Mouse (Mus musculus) liver, embryonic 12.5 days (tissue): ENCODE measurements around the gene Ift46. TPM values are rescaled to one million over a fixed set of nuclear protein-coding genes. Genes with fewer than 3 reads are reported as not detected.
A peak's percentile ranks its signal among the peaks of the same experiment; 100 is the strongest.

ENCODE experiments used
- ATAC-seq: fragments of 200-750 bp; cut with Nextera tagmentation; 2 replicates; pipeline ENCODE4 v1.8.0; 2017; ENCODE audit warnings: moderate number of reproducible peaks, mild to moderate bottlenecking, moderate library complexity
- H3K27ac ChIP-seq: fragments of 300-500 bp; sonication (generic); 2 replicates; pipeline ENCODE4 v1.5.1; 2016; ENCODE audit warnings: mild to moderate bottlenecking
- H3K27me3 ChIP-seq: fragments of 300-500 bp; sonication (generic); replicated peaks from 2 replicates; pipeline ENCODE4 v1.6.1; 2016; ENCODE audit warnings: mild to moderate bottlenecking, moderate library complexity
- H3K36me3 ChIP-seq: fragments of 300-500 bp; sonication (generic); 2 replicates; pipeline ENCODE4 v1.6.1; 2016; ENCODE audit warnings: mild to moderate bottlenecking, moderate library complexity
- H3K4me1 ChIP-seq: fragments of 300-500 bp; sonication (generic); 2 replicates; pipeline ENCODE4 v1.6.1; 2016
- H3K4me2 ChIP-seq: fragments of 300-500 bp; sonication (generic); 2 replicates; pipeline ENCODE4 v1.6.1; 2016; ENCODE audit warnings: mild to moderate bottlenecking, moderate library complexity
- H3K4me3 ChIP-seq: fragments of 300-500 bp; sonication (generic); 2 replicates; pipeline ENCODE4 v1.5.1; 2016; ENCODE audit warnings: mild to moderate bottlenecking, moderate library complexity
- H3K9ac ChIP-seq: fragments of 300-500 bp; sonication (generic); 2 replicates; pipeline ENCODE4 v1.6.1; 2016; ENCODE audit warnings: mild to moderate bottlenecking, moderate library complexity
- H3K9me3 ChIP-seq: fragments of 300-500 bp; sonication (generic); replicated peaks from 2 replicates; pipeline ENCODE4 v1.6.1; 2016; ENCODE audit warnings: mild to moderate bottlenecking, moderate library complexity
- WGBS: fragments of 180-500 bp; shearing (Covaris S2); methylation state at CpG from one replicate; pipeline ENCODE4 v1.1.7; 2016; ENCODE audit not compliant: insufficient replicate concordance; 5-methylcytosine and 5-hydroxymethylcytosine counted together
- polyA plus RNA-seq: library from polyadenylated mRNA; unstranded; fragments of >200 nt; fragmentation: Nextera tagmentation; extraction: Ambion mirVana; gene quantifications from 2 replicates; pipeline ENCODE4 v1.2.1, GENCODE M21; 2016

Ift46 gene
- polyA plus RNA-seq, 1 experiment from 2014 or later: 24.3 TPM

DNA sequence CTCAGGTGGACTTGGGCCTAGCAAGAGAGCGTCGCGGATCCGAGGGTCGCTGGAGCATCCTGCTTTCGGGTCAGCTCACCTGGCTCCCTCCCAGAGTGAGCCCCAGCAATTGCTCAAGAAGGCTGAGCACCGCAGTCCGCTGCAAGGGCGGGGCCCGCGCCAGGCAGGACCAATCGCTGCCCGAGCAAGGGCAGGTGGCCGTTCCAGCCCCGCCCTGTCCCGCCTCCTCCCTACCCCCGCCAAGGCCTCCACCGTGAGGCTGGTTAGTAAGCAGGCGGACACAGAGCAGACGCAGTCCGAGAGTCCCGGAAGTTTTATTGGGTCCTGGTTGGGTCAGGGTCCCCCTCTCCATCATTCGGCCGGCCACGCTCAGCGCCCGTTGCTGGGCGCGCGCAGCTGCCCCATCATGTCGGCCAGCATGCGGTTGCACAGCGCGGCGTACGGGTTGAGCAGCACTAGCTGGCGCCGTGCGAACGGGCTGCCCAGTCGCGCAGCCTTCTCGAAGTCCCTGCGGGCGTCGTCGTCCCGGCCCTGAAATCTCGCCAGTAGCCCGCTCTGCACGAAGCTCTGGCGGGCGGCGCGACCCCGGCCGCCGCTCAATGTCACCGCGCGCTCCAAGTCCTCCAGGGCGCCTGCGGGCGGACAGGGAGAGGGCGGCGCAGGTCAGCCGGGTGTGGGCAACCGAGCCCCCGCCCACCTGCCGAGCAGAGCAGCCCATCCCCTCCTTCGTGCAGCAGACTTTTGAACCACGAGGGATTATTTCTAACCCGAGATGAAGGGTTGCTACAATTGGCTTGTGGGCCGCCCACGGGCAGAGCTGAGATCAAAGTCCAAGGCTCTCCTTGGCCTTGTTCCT, 31.6 kb downstream of the Ift46 start, which contains the start of gene Tmem25:
Gene Tmem25, minus strand, starts transcription at position 206 of the 856 bp plus-strand sequence.
- under 1% methylated on average over 75 of the region's 75 CpGs for WGBS
- H3K9ac ChIP-seq: peak within 1 kb of the TSS; percentile 66
- H3K9me3 ChIP-seq: no peaks in the 10 kb centered on the region
- peak within 1 kb of the TSS; percentile 59 for H3K4me3 ChIP-seq
- H3K4me2 ChIP-seq: peak within 1 kb of the TSS; percentile 89
- peaks cover 66% of the 10 kb centered on the region for H3K27me3 ChIP-seq
- ATAC-seq: peak; percentile 93
- peak within 1 kb of the TSS; percentile 50 for H3K27ac ChIP-seq
- no peaks in the 10 kb centered on the region for H3K36me3 ChIP-seq
- H3K4me1 ChIP-seq: peaks cover 22% of the 10 kb centered on the region

DNA sequence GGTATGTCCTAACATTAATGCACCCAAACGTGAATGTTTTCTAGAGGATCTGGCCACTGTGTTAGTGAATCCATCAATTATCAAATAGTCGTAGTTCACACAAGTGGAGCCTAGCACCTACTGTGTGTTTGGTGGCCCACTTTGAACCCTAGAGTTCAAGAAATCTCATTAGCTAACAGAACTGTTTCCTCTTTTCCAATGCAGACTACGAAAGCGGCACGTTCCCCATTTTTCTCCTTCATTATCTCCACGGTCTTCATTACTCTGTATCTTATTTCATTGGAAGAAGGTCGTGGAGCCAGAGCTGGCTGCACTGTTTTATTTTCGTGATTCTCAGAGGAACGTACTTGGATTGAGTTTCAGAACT, 32.2 kb downstream of the Ift46 start:
- H3K4me3 ChIP-seq: peak overlapping the region; percentile 59
- H3K27ac ChIP-seq: peak overlapping the region; percentile 21; the same call in 1 of the 2 replicates
- peaks cover 66% of the 10 kb centered on the region for H3K27me3 ChIP-seq
- ATAC-seq: no peak
- 33% methylated on average over 9 of the region's 9 CpGs for WGBS
- H3K4me1 ChIP-seq: peaks cover 22% of the 10 kb centered on the region
- H3K9me3 ChIP-seq: no peaks in the 10 kb centered on the region
- H3K9ac ChIP-seq: no peak overlapping the region
- H3K36me3 ChIP-seq: peaks cover 4% of the 10 kb centered on the region
- peak overlapping the region; percentile 89 for H3K4me2 ChIP-seq

DNA sequence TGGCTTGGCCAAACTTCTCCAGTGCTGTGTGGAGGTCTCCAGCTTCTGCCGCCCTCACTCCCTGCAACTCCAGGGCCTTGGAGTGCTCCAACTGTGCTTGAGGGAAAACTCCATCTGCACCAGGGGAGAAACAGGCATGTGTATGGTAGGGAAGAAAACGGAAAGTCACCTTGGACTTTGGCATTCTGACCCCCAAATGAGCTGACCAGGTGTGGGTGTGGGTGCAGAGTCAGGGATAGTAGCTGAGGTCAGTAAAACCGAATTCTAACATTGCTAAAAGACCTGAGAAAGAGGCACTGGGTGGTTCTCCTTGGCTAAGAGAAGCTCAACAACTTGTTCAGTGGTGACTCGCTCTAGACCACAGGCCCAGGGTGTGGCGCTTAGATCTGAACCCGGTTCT, 34.0 kb downstream of the Ift46 start:
- Histone ChIP-seq H3K9ac (no peak overlapping the region), H3K36me3 (peaks cover 20% of the 10 kb centered on the region), H3K4me1 (peaks cover 22% of the 10 kb centered on the region), H3K4me2 (no peak overlapping the region), H3K27me3 (peaks cover 56% of the 10 kb centered on the region), H3K9me3 (no peaks in the 10 kb centered on the region), H3K4me3 (no peak overlapping the region), H3K27ac (no peak overlapping the region)
- ATAC-seq: no peak
- WGBS: 61% methylated on average over 6 of the region's 6 CpGs

DNA sequence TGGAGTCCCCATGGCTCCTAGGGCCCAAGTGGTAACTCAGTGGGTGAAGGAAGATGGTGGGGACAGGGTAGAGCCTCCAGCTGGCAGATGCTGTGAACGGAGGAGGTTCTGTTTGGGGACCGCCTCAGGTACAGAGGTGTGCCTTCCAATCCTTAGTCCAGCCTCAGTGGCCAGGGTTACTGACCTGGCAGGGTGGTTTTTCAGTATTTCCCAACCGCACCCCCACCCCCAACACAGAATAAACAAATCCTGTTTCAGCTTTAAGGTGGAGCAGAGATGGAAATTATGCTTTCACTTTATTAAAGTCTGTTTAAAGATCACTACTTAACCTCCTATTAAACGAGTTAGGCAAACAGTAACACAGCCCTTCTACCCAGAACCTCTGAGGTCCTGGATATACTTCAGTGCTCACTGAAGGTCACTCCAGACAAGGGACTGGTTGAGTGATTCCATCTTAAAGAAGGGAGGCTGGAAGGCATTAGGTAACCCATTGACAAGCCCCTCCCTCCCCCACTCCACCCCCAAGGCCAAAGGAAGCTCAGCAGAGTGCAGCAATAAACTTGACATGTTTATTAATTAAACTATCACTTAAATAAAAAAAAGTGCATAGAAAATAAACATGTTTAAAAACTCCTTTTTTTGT, 35.2 kb downstream of the Ift46 start, which contains the start of gene Ttc36:
Gene Ttc36, minus strand, starts transcription at position 265 of the 643 bp plus-strand sequence.
- ATAC-seq: no peak
- Histone ChIP-seq H3K9ac (no peak within 1 kb of the TSS), H3K4me3 (no peak within 1 kb of the TSS)

DNA sequence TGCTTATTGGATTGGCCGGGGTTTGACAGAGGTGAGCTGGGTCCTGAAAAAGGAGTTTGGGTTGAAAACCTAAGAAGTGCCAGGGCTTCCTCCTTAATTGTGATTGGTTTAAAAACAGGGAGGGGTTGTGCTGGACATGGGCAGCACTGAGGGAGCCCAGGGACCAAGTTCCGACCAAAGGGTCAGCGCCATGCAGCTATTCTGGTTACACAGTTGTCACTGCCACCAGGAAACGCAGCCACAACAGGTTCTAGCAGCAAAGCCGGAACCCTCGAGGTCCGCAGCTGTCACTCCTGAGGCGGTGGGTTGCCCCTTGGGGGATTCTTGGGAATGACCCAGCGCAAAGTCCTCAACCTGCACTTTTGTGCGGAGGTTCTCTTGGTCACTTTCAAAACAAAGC, 37.0 kb downstream of the Ift46 start:
- Histone ChIP-seq H3K4me3 (no peak overlapping the region), H3K36me3 (peaks cover 50% of the 10 kb centered on the region), H3K4me1 (peaks cover 7% of the 10 kb centered on the region), H3K9ac (no peak overlapping the region), H3K9me3 (no peaks in the 10 kb centered on the region), H3K27me3 (peaks cover 26% of the 10 kb centered on the region), H3K4me2 (no peak overlapping the region), H3K27ac (no peak overlapping the region)
- ATAC-seq: no peak
- 87% methylated on average over 10 of the region's 10 CpGs for WGBS

More for the DNA sequence above, 35.2 kb downstream of the Ift46 start, which contains the start of gene Ttc36:
- no peaks in the 10 kb centered on the region for H3K9me3 ChIP-seq
- H3K4me2 ChIP-seq: peak within 1 kb of the TSS; percentile 16; the same call in 1 of the 2 replicates
- 65% methylated on average over 4 of the region's 4 CpGs for WGBS
- H3K27ac ChIP-seq: no peak within 1 kb of the TSS
- peaks cover 22% of the 10 kb centered on the region for H3K4me1 ChIP-seq
- peaks cover 32% of the 10 kb centered on the region for H3K36me3 ChIP-seq
- peaks cover 44% of the 10 kb centered on the region for H3K27me3 ChIP-seq

DNA sequence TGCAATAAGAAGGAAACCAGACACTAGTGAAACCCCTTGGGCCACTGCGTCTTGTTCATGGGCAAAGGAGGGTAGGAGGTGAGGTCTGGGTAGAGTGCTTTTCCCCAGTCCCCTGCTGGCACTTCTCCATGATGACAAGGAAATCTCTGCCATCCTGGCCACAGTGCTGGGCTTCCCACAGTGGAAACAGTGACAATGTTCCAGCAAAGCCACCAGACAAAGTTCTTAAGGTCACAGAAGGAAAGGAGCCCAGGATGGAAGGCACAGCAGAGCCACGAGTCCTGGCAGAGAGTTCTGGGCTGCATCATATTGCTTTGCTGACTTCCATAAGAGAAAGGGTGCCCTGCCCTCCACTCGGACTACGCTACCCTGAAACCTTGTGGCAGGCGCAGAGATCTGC, 37.8 kb downstream of the Ift46 start:
- Histone ChIP-seq H3K9ac (no peak overlapping the region), H3K4me3 (no peak overlapping the region), H3K9me3 (no peaks in the 10 kb centered on the region), H3K27me3 (peaks cover 18% of the 10 kb centered on the region), H3K27ac (no peak overlapping the region), H3K36me3 (peaks cover 58% of the 10 kb centered on the region), H3K4me1 (peaks cover 4% of the 10 kb centered on the region), H3K4me2 (no peak overlapping the region)
- ATAC-seq: no peak
- WGBS: 84% methylated on average over 5 of the region's 5 CpGs

DNA sequence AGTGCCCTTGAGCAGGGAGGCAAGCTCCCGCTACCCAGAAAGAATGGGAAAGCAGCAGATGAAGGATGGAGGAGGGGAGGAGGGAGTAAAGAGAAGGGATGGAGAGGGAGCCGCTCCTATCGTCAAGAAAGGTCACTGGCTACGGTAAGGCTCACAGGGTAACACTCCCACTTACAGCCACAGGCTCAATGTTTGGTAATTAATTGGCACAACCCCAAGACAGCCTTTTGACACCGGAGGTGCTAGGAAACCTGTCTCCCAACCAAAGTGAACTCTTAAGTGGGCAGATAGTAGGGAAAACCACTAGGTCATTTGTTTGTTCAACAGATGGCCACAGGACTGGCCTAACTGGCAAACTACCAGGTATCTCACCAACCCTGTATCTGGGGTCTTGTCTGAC, 39.4 kb downstream of the Ift46 start:
- Histone ChIP-seq H3K27ac (no peak overlapping the region), H3K9me3 (no peaks in the 10 kb centered on the region), H3K4me2 (no peak overlapping the region), H3K4me1 (no peaks in the 10 kb centered on the region), H3K27me3 (peaks cover 2% of the 10 kb centered on the region; the same call in 1 of the 2 replicates), H3K36me3 (peaks cover 74% of the 10 kb centered on the region), H3K4me3 (no peak overlapping the region), H3K9ac (no peak overlapping the region)
- no peak for ATAC-seq
- 76% methylated on average over 5 of the region's 5 CpGs for WGBS

DNA sequence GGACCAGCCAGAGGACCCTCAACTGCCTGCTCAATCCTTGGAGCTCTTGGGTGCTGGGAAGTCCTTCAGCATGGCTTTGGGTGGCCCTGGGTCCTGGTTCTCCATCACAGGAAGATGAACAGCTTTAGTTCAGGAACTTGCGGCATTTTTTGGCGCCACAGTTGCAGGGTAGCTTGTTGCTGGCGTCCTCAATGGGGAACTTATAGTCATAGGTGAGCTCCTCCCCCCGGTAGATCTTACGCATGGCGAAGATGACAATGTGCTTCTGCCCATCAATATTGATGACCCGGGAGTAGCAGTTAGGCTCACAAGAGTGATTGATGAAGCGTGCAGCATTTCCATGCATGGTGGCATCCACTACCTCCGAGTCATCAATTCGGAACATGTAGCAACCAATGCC, 40.1 kb downstream of the Ift46 start:
- H3K4me1 ChIP-seq: no peaks in the 10 kb centered on the region
- no peak overlapping the region for H3K4me2 ChIP-seq
- no peaks in the 10 kb centered on the region for H3K9me3 ChIP-seq
- peaks cover 80% of the 10 kb centered on the region for H3K36me3 ChIP-seq
- no peak overlapping the region for H3K27ac ChIP-seq
- no peaks in the 10 kb centered on the region for H3K27me3 ChIP-seq
- ATAC-seq: no peak
- 91% methylated on average over 10 of the region's 10 CpGs for WGBS
- no peak overlapping the region for H3K9ac ChIP-seq
- no peak overlapping the region for H3K4me3 ChIP-seq

DNA sequence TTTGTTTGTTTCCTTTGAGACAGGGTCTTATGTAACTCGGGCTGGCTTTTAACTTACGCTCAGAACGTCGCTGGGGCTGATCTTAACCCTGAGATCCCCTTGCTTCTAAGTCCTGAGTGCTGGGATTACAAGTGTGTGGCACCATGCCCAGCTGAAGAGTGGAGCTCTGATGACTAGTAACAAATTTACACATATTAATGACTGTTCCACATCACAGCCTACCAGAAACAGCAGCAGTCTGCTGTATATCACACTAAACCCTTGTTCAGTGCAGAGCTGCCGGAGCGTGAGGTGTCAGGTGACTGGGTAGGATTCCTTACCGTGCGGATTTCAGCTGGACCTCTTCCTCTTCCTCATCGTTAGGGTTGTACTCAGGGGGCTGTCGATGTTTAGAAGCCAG, 42.6 kb downstream of the Ift46 start:
- H3K27ac ChIP-seq: no peak overlapping the region
- 80% methylated on average over 10 of the region's 10 CpGs for WGBS
- H3K4me3 ChIP-seq: no peak overlapping the region
- no peaks in the 10 kb centered on the region for H3K4me1 ChIP-seq
- H3K9ac ChIP-seq: no peak overlapping the region
- no peaks in the 10 kb centered on the region for H3K9me3 ChIP-seq
- peaks cover 98% of the 10 kb centered on the region for H3K36me3 ChIP-seq
- no peaks in the 10 kb centered on the region for H3K27me3 ChIP-seq
- ATAC-seq: no peak
- no peak overlapping the region for H3K4me2 ChIP-seq

DNA sequence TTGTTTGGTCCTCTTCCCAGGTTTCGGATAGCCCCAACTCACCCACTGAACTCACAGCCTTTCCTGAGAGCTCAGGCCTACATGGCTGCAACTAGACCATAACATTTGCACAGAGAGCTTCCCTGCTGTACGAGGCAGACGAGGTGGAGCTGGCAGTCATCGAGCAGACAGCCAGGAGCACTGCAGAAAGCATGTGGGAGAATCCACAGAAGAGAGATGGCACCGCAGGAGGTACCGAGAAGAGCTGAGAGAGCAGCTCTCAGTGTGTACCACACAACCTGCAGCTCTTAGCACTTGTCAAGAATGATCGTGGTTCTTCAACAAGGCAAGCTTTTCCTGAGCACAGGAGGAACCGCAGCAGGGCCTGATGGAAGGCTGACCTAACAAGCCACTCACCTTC, 46.5 kb downstream of the Ift46 start:
- WGBS: 82% methylated on average over 8 of the region's 8 CpGs
- H3K4me2 ChIP-seq: no peak overlapping the region
- H3K4me3 ChIP-seq: no peak overlapping the region
- no peak overlapping the region for H3K27ac ChIP-seq
- no peak overlapping the region for H3K9ac ChIP-seq
- H3K4me1 ChIP-seq: no peaks in the 10 kb centered on the region
- H3K9me3 ChIP-seq: no peaks in the 10 kb centered on the region
- no peak for ATAC-seq
- no peaks in the 10 kb centered on the region for H3K27me3 ChIP-seq
- H3K36me3 ChIP-seq: peaks cover 99% of the 10 kb centered on the region

DNA sequence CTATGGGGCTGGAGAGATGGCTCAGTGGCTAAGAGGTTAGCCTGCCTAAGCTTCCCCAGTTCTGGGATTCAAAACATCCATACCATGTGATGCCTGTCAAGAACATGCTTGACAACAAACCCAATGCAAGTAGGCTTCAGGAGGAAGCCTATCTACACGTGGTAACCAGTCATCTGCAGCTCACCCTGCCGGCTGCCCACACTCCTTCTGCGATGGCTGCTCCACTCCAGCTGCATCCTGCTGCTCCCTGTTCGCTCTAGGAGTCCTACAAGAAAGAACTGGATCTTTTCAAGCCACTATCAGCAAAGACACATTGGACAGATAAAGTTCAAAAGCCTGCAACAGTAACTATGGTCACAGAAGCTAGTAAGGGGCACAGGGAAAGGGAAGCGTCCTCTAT, 49.8 kb downstream of the Ift46 start:
- no peaks in the 10 kb centered on the region for H3K4me1 ChIP-seq
- 70% methylated on average over 5 of the region's 5 CpGs for WGBS
- no peaks in the 10 kb centered on the region for H3K9me3 ChIP-seq
- H3K27me3 ChIP-seq: no peaks in the 10 kb centered on the region
- no peak for ATAC-seq
- peaks cover 100% of the 10 kb centered on the region for H3K36me3 ChIP-seq
- H3K27ac ChIP-seq: no peak overlapping the region
- no peak overlapping the region for H3K4me3 ChIP-seq
- H3K9ac ChIP-seq: no peak overlapping the region
- H3K4me2 ChIP-seq: no peak overlapping the region
